Mouse (Mus musculus) CD4-positive, CD25-positive, alpha-beta regulatory T cell, adult 4 months (primary cell): ENCODE data around the gene Tead1. TPM values are rescaled to one million over a fixed set of nuclear protein-coding genes. Genes with fewer than 3 reads are reported as not detected.

Experiments
- ATAC-seq: one replicate; pipeline ENCODE4 v1.8.0; 2017
- polyA plus RNA-seq, 2 experiments: library from polyadenylated mRNA; unstranded; fragments of 100-300 nt; shearing (Covaris generic); gene quantifications; one replicate each; pipeline ENCODE4 v1.2.1; 2017

The Tead1 gene
- under 1 TPM; 0.03 to 0.61 TPM for polyA plus RNA-seq

DNA sequence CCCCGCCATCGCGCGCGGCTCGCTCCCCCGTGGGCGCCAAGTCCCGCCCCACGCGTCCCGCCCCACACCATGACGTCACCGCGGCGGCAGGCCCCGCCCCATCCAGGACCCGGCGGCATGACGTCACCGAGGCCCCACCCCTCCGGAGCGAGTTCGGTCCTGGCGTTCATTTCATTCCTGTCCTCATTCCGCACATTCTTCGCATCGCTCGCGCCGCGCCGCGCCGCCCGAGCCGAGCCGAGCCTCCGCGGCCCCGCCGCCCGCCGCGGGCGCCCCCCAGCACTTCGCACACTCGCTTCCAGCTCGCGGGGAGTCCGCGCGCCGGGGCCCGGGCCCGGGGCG, at the start of gene Tead1:
Gene Tead1, plus strand, starts transcription at position 148 of the 342 bp plus-strand sequence.
- no peak for ATAC-seq

GRCm38 (mm10) chr7:112634505-112635213, 44.5 kb upstream of the Tead1 start:
- no peak for ATAC-seq

DNA sequence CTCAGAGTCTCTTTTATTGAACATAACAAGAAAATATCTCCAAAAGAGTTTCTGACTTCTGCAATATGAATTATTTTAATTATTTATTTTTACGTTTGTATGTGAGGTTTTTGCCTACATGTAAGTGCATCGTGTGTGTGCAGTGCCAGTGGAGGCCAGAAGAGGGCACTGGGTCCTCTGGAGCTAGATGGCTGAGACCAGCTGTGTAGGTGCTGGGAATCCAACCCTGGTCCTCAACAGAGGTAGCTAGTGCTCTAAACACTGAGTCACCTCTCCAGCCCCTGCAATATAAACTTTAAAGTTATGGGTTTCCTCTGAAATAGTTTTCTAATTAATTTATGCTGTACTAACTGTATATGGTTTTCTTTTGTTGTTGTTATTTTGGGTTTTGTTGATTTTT, 43.2 kb upstream of the Tead1 start:
- no peak for ATAC-seq

DNA sequence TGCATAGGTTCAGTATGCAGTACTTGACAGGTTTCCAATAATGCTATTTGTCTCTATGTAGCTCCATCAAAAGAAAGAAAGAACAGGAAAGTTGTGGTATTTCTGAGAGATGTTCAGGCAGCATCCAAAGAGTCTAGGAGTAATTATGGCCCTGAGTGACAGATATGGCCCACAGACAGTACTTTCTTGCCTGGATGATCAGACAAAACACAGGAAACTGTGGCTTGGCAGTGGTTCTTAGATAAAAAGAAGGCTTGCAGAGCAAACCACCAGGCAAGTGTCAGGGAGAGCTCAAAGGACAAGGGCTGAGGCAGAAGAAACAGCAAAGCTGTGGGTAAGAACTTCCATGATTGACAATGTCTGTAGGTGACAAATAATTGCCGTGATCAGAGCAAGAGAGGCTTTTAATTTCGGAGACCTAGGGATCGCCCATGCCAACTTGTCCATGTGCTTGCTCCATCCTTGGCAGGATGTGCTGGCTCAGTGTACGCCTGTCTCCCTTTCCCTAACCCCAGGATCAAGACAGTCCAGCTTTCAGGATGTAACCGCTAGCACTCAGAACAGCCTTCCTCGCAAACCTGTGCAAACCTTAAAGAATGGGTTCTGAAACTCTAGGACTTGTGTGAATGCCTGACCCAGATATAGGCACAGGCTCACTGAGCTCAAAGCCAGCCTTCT, 35.1 kb upstream of the Tead1 start:
- no peak for ATAC-seq

DNA sequence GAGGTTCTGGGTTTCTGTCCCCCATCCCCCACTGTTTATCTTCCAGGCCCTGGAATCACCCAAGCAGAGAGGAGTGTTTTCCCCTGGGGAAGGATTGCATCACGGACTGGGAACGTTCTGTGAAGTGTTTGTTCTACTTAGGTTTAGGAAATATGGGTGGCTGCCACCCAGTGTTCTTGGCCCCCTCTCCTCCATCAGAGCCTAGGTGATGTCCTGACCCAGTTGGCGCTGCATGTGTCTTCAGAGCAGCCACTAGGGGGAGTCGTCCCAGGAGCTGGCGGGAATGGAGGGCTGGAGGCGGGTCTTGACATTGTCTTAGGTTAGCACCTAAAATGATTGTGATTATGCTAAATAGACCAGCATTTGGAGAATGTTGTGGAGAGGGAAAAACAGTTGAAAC, 34.4 kb upstream of the Tead1 start:
- no peak for ATAC-seq

DNA sequence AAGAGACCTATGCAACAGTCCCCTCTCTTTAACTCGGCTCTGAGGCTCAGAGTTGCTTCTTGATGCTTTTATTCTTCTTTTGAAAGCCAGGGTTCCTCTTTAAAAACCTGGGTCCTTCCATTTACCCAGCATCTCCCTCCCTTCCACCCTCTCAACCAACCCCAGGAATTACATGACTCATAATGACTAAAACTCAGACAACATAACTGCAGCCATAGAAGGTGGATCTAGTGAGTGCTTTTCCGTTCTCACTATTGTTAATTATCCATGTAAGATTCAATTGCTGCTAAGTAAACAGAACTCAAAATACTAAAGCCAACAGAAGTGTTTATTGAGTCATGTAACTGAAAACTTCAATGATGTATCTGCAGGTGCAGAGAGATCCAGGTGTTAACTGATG, 33.4 kb upstream of the Tead1 start:
- no peak for ATAC-seq

- ATAC-seq, result no peak
Observed at GRCm38 (mm10) chr7:112647417-112647816, 31.7 kb upstream of the Tead1 start.

GRCm38 (mm10) chr7:112656141-112656662, 22.9 kb upstream of the Tead1 start:
- ATAC-seq, result no peak

DNA sequence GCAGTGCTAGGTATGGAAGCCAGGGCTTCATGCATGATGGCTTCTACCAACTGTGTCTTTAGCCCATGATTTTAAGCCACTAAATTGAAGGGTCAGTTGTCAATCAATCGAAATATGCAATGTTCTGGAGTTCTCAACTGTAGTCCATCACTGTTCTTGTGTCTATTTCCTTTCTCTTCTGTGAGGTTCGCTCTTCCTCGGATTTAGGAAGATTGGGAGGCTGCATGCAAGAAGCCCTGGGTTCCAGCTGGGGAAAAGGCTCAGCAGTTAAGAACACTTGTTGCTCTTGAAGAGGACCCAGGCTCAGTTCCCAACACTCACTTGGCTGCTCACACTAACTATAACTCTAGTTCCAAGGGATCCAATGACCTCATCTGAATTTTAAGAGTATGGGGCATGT, 20.2 kb upstream of the Tead1 start:
- ATAC-seq, result no peak

GRCm38 (mm10) chr7:112659816-112660215, 19.3 kb upstream of the Tead1 start:
- ATAC-seq, result no peak

DNA sequence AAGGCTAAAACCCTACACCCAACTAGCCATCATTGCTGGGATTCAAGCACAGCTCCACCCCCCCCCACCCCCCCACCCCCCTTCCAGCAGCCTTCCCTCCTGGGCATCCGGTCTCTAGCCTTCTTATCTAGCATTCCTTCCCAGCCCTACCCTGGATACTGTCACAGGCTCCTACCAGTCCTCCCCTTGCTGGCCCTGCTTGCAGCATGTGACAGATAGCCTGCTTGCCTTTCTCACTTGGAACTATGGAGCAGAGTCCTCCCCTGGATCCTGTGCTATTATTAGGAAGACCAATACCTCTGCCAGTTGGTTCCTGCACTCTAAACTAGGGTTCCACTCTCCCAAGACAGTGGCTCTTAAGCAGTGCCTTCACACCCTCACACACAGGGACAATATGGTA, 18.8 kb upstream of the Tead1 start:
- no peak for ATAC-seq

DNA sequence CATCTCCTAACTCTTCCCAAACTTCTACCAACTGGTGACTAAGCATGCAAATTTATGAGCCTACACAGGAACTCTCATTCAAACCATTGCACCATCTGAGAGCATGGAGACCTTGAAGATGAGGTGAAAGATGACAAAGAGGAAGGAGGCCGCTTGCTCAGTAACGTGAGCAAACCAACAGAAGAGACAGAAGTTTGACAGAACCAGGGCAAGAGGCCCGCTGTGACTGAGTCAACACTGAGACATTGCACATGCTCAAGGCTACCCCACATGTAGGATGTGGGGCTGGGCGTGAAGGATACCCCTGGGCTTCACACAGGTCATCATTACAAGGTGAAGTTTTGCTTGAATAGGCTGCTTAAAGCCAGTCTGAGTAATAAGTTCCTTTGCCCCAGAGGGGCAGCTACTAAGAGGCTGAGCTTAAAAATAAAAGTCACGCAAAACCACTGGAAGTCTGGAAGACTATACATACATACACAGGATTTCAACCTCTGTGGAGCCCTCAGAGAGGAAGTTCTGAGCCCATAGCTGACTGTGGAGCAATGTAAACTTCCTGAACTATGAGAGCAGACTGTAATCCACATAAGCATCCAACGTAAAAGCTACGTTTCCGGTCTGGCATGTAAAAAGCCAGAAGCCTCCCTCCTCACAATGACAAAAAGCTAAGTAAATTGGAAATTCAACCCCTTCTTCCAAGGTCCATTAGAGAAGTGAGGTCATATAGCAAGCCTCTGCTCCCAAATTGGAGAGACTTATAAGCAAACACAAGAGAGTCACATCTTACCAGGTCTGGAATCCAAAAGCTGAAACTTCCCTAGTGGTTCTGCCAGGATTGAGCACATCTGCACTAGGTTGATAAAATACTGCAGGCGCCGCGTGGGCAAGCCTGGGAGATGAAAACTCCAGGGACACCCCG, 16.5 kb upstream of the Tead1 start:
- no peak for ATAC-seq

DNA sequence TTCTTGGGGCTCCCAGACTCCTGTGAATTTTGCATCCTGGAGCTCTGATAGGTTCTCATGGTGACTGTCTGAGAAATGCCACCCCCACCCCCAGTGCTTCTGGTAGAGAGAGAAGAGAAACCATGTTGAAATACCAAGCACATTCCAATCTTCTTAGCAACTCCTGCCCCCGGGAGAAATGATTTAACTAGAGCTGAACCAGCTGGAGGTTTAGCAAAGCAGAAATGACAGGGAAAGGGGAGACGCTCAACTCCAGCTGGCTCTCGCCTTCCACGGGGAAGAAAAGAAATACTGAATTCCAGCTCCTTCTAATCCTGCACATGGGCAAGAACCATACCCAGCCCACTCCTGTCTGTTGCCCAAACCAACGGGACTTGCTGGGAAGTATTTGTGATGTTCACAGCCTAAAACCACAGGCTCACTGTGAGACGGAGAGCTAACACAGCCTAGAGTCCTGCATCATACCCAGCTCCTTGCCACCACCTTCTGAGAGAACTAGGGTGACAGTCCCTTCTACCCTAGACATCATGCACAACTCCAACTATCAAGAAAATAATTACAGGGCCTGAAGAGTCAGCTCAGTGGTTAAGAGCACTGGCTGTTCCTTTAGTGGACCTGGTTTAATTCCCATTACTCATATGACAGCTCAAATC, 15.7 kb upstream of the Tead1 start:
- no peak for ATAC-seq

DNA sequence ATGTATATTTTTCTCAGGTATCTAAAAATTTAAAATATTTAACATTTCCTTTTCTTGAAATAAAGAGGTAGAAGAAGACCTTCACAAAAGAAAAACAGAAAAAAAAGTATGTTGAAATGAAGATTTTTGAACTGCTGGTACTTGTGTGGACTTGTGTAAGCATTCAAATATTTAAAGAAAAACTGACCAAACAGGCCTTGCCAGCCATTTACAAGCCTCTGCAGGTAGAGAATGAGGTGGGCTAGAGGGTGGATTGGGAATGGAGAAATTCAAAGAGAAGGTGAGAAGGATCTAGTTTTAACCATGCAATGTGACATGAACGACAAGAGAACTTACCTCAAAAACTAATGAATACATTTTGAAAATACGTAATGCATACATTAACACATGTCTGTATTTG, 9.1 kb upstream of the Tead1 start:
- no peak for ATAC-seq

DNA sequence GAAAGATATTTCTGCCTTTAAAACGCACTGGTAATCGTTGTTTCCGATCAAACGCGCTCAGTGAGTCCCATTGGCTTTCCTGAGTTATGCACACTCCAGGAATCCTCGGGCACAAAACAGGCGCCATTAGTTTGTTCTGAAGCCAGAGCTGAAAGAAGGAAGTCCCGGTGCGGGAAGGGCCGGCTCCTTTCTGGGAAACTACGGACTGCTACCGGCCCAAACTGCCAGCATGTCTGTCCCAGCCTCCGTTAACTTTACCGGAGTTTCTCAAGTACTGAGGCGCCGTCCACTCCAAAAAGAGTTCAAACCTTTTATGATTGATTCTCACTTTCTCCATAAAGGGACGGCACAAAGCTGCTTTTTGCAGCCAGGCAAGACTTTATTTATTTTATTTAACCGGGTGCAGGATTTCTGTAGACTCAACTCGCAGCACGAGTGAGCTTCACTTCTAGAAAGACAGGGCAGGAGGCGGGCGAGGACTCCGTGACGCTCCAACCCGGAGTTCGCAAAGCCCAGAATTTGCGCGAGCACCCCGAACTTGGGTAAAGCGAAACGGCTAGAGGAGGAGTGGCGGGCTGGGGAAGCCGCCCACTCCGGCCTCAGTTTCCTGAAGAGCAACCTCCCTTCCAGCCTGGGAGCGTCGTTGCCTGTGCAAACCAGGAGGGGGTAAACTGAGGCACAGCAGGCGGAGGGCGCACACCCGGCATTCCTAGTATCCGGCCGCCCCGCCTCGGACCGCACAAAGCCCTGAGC, 524 bp upstream of the Tead1 start:
- ATAC-seq, result no peak

GRCm38 (mm10) chr7:112679513-112680245, 561 bp downstream of the Tead1 start:
- ATAC-seq, result no peak

DNA sequence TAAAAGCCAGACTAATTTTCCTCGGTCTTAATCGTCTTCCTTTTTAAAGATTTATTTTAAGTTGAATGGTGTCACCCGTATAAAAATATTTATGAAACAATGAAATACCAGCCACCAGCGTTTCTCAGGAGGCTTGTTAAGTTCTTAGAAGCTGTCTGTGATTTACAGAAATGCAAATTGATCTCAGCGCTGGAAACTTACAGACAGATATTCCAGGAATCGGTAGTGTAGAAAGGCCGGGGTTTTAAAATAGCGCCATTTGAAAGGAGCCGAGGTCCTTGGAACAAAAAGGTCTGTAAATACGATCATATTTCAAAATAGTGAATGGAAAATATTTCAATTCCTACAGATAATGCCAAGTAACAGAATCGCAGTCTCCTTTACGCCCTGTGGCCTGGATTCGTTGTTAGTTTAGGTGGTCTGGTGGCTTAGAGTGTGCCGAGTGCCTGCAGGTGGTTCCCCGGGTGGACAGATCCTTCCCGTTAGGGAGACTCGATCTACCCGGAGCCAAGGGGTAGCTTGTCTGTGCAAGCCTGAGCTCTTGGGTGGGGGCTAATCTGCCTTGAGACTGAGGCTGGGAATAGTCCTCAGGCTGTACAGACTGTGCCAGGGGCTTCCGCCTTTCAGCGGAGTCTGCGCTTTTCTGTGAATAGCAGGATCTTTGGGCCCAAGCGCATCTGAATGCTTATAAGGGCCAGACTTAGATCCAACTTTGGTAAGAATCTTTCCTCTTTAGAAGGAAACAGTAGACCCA, 1.6 kb downstream of the Tead1 start:
- ATAC-seq, result no peak

DNA sequence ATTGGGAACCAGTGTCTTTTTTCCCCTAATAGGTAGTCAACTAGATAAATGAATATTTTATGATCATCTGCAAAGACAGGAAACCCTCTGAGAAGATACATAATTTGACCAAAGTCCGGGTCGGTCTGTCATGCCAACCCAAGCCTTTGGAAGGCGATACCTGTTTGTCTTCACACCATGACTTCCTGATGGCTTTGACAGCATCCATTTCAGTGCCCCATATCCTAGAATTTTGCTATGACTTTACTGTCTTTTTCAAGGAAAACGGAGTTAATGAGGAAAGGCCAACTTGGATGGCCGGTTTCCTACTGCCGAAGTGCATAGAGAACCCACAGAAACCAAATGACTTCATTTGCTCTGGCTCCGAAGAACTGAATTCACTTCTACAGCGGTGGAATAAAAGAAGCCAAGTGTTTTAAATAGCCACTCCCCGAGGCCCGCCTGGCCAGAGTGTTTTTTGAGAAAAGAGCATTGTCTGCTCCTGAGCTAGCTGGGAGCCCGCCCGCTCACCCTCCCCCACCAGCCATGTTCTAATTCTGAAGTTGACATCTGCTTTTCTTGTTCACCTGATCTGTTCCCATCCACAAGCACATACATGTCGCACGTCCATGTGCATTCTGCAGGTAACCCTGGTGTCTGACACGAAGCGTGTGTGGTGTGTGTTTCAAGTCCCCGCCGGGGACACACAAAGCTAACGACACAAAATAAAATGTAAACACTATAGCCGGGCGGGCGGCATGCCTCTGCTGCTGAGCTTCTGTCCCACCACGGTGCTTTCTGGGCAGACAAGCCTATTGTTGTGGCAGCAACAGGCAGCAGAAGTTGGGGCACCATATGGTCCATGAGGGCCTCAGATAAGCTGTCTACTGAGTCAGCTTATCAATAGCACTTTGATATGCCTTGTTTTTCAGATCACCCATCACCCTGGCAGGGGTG, 5.8 kb downstream of the Tead1 start:
- ATAC-seq, result no peak

DNA sequence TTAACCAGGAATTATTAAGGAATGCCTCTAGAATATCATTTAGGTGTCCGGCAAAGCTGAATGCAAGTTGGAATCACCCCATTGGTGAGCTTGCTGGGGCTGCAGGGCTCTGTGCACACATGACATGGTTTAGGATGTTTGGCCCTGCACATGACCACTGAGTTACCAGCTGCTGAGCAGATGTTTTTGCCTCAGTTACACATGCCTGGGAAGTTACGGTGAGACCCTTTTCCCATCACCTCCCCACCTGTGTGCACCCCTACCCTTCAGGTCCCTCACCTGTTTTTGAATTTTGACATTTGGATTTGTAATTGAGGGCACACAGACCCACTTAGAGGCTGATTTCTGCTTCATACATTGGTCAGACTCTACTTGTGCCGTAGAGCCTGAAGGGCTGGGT, 6.9 kb downstream of the Tead1 start:
- ATAC-seq, result no peak
